Mouse (Mus musculus): ENCODE results near the gene Snap91.

GRCm38 (mm10) chr9:86729084-86729483 lies 151.4 kb downstream of the Snap91 start:
- TF ChIP-seq CTCF (IDR thresholded peaks at IDR 0.05; ENCODE audit: borderline replicate concordance, insufficient read depth, low read length) = no peak
- TF ChIP-seq POLR2A (IDR thresholded peaks at IDR 0.05; ENCODE audit: low read depth, low read length) = no peak

All from embryonic fibroblast, embryonic 13.5 days (primary cell).